Mouse (Mus musculus) spleen, adult 12 weeks (tissue): Measurements from ENCODE around the gene Glycam1.

Source experiments
- DNase-seq: peaks from one replicate; pipeline ENCODE4 v3.0.0; 2022; ENCODE audit warnings: low spot score

The Glycam1 gene

DNA sequence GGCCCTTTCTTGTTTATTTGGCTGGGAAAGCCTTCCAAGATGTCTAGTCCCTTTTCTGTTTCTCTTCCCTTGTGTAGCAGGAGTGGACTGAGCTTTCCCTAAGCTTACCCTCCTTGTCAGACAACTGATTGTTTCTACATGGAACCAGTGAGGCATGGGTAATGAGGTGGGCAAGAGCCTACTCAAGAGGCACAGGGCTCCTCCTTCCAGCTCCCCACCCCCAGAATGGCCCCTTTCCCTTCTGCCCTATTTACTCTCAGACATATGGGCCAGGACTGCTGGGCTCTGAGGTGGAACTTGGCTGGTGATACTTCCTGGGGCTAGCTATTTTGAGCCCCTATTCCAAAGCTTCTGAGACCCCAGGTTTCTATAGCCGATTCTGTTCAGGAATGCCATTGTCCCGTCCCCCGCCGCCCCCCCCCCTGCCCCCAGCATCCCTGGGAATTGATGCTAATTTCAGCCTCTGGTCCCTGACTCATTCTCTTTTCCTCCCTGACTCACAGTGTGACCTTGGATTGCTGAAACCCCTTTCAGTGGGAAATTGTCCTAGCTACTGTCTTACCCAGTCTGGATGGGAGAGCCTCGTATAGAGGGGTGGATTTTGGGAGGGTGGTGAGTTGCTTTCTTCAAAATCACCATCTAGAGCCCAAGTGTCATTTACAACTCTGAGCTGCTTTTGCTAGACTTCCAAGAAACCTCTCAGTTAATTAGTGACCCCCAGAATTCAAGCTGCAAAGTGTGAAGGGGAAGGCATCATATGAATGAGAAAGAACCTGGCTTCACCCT lies 46.1 kb downstream of the Glycam1 start:
- DNase-seq: no peak

DNA sequence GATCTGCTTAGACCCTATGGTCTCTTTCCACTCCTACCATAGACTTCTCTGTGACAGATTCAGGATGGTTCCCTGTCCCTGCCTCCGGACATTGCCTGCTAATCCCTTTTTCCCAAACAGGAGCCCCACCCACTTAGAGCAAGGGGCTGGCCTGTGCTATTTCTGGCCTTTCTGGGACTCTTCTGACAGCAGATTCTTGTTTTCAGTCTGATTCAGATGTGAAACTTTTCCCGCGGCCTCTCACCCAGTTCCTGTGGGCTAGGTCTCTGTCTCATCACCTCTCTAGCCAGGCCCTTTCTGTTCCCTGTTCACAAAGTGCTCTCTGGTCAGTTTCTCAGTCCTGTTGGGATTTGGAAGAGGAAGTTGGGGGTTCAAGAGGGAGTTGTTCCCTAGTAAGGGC lies 50.0 kb downstream of the Glycam1 start:
- no peak for DNase-seq

DNA sequence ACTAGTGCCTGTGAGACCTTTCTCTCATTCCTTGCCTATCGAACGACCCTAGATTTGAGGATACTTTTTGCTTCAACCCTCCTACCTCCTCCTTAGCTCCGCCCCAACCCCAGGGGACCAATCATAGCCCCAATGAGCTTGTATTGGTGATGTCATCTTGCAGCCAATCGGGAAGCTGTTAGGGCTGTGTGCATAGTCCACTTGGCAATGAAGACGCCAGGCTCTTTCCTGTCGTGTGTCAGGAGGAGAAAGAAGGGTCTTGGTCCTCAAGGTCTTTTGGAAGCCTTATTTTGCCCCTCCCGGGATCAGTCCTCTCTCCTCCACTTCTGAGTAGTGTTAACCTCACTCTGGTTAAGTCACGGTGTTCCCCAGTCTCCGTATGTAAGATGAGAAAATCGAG lies 50.8 kb downstream of the Glycam1 start:
- DNase-seq: no peak

DNA sequence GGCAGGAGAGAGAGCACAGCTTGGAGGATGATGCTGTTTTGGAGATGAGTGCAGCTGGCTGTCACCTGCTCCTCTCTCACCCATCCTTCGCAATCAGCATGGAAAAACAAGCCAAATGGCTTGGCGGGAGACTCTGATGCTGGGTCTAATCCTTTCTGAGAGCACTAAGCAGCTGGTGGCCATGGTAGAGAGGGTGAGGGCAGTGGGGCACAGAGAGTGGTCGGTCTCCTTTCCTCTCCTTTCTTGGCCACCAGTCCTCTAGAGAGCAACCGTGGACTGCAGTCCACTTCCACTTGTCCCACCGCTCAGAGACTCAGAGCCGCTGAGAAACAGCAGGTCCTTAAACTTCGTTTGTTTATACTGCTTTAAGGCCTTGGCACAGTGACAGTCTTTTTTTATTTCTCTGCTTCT lies 51.3 kb downstream of the Glycam1 start:
- DNase-seq: no peak
